Mouse (Mus musculus): ENCODE data around the gene Acy3. TPM values are rescaled to one million over a fixed set of nuclear protein-coding genes. Genes with fewer than 3 reads are reported as not detected.

Acy3 gene
- polyA plus RNA-seq, 1 experiment from 2014 or later, result 1.8 TPM

DNA sequence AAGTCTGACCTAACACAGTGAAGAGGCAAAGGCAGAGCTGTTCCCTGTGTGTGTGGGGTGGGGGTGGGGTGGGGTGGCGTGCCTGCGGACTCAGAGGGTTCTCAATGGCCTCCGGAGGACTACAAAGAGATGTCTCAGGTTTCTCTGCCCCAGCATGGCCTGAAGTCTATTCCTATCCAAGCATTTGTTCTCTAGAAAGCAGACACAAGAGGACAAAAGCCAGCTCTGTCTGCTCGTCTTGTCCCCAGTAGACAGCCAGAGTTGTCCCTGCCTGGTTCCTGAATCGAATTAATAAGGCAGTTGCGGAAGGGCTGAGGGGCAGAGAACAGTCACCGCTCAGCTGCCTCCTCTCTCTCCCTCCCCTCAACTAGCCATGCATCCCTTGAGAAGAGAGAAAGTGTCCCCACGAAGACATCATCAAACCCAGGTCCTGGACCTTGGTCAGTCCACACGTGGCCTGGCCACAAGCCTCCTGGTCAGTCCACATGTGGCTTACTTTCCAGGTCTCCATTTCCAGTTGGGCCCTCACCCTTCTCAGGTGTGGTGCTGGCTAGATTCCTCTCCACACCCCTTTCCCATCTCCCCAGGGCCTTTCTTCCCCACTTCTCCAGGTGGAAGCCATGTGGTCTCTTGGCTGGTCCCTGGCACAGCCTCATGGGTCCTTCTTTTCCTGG is 2.7 kb upstream of the Acy3 start:
- Histone ChIP-seq H3K9me3 (peaks cover 5% of the 10 kb centered on the region), H3K27ac (peak overlapping the region; percentile 75), H3K36me3 (replicated peaks) (no peaks in the 10 kb centered on the region), H3K4me3 (no peak overlapping the region), H3K27me3 (ENCODE audit: poor library complexity, severe bottlenecking) (no peaks in the 10 kb centered on the region), H3K4me1 (peaks cover 54% of the 10 kb centered on the region)
- 33% methylated on average over 9 of the region's 9 CpGs for WGBS
- DNase-seq (ENCODE audit: extremely low spot score, low spot score), result no peak

- Histone ChIP-seq H3K4me1 (peaks cover 45% of the 10 kb centered on the region), H3K9me3 (peaks cover 8% of the 10 kb centered on the region), H3K27me3 (ENCODE audit: poor library complexity, severe bottlenecking) (no peaks in the 10 kb centered on the region), H3K36me3 (replicated peaks) (no peaks in the 10 kb centered on the region), H3K27ac (peak overlapping the region; percentile 75), H3K4me3 (no peak overlapping the region)
- 30% methylated on average over 8 of the region's 8 CpGs for WGBS
- DNase-seq (ENCODE audit: extremely low spot score, low spot score), result peak; percentile 30
These were observed 1.1 kb upstream of the Acy3 start for GRCm38 (mm10) chr19:3985261-3985681.

- no peak for DNase-seq (ENCODE audit: extremely low spot score, low spot score)
- H3K27me3 ChIP-seq (ENCODE audit: poor library complexity, severe bottlenecking), result no peaks in the 10 kb centered on the region
- no peak overlapping the region for H3K27ac ChIP-seq
- no peak overlapping the region for H3K4me3 ChIP-seq
- H3K4me1 ChIP-seq, result peaks cover 43% of the 10 kb centered on the region
- 89% methylated on average over 14 of the region's 14 CpGs for WGBS
- H3K9me3 ChIP-seq, result peaks cover 8% of the 10 kb centered on the region
- H3K36me3 ChIP-seq (replicated peaks), result no peaks in the 10 kb centered on the region
These were observed 1.7 kb downstream of the Acy3 start for GRCm38 (mm10) chr19:3988066-3988465.

DNA sequence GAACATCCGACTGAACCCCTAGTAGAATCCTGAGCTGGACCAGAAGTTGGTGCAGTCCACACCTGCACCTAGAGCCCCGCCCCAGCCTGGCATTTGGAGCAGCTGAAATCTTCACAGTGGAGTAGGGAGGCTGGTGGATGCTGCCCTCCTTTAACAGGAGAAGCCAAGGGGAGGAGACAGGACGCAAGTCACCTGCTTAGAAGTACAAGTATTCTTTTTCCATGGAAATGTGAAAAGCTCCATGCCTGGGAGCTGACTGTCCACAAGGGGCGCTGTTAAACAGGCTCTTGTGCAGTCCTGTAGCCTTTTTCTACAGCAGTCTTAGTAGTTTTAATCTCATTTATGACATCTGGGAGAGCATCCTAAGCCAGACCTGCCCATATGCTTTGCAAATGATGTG is 2.4 kb downstream of the Acy3 start:
- no peak overlapping the region for H3K27ac ChIP-seq
- H3K36me3 ChIP-seq (replicated peaks), result no peaks in the 10 kb centered on the region
- H3K4me1 ChIP-seq, result peaks cover 36% of the 10 kb centered on the region
- no peak for DNase-seq (ENCODE audit: extremely low spot score, low spot score)
- 91% methylated on average over 4 of the region's 4 CpGs for WGBS
- no peak overlapping the region for H3K4me3 ChIP-seq
- H3K9me3 ChIP-seq, result peaks cover 8% of the 10 kb centered on the region
- H3K27me3 ChIP-seq (ENCODE audit: poor library complexity, severe bottlenecking), result no peaks in the 10 kb centered on the region

DNA sequence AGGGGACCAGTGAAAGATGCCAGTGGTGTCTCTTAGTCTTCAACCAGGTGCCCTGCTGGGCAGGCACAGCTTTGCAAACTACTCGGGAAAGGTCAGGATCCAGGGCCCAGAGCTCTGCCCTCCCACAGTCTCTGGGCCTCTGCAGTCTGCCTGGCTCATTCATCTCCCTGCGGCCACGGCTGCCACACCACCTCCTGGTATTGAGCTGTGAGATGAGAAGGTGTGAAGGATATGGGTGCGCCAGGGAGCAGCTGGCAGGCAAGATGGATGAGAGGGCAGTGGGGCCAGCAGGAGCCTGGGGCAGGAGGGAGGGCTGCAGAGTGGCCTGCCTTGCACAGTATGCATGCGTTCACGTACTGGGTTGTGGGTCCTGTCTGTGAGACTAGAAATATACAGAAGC is 4.4 kb downstream of the Acy3 start:
- DNase-seq (ENCODE audit: extremely low spot score, low spot score), result no peak
- Histone ChIP-seq H3K4me1 (peaks cover 15% of the 10 kb centered on the region), H3K9me3 (peaks cover 8% of the 10 kb centered on the region), H3K27me3 (ENCODE audit: poor library complexity, severe bottlenecking) (no peaks in the 10 kb centered on the region), H3K4me3 (no peak overlapping the region), H3K36me3 (replicated peaks) (no peaks in the 10 kb centered on the region), H3K27ac (0 out of 2 replicates have a peak overlapping the region, but pooled peaks have one; percentile 9)
- WGBS, result 76% methylated on average over 6 of the region's 6 CpGs

GRCm38 (mm10) chr19:3991562-3991961 is 5.2 kb downstream of the Acy3 start:
- no peak for DNase-seq (ENCODE audit: extremely low spot score, low spot score)
- no peak overlapping the region for H3K27ac ChIP-seq

GRCm38 (mm10) chr19:3991966-3992365 is 5.6 kb downstream of the Acy3 start:
- peaks cover 8% of the 10 kb centered on the region for H3K9me3 ChIP-seq
- no peak overlapping the region for H3K4me3 ChIP-seq
- peaks cover 4% of the 10 kb centered on the region; the same call in 1 of the 2 replicates for H3K4me1 ChIP-seq
- H3K27me3 ChIP-seq (ENCODE audit: poor library complexity, severe bottlenecking), result no peaks in the 10 kb centered on the region
- no peak for DNase-seq (ENCODE audit: extremely low spot score, low spot score)
- WGBS, result 89% methylated on average over 3 of the region's 3 CpGs
- no peak overlapping the region for H3K27ac ChIP-seq
- no peaks in the 10 kb centered on the region for H3K36me3 ChIP-seq (replicated peaks)

More at GRCm38 (mm10) chr19:3991562-3991961, 5.2 kb downstream of the Acy3 start:
- H3K27me3 ChIP-seq (ENCODE audit: poor library complexity, severe bottlenecking), result no peaks in the 10 kb centered on the region
- H3K9me3 ChIP-seq, result peaks cover 8% of the 10 kb centered on the region
- peaks cover 8% of the 10 kb centered on the region for H3K4me1 ChIP-seq
- no peak overlapping the region for H3K4me3 ChIP-seq
- 91% methylated on average over 3 of the region's 3 CpGs for WGBS
- H3K36me3 ChIP-seq (replicated peaks), result no peaks in the 10 kb centered on the region

DNA sequence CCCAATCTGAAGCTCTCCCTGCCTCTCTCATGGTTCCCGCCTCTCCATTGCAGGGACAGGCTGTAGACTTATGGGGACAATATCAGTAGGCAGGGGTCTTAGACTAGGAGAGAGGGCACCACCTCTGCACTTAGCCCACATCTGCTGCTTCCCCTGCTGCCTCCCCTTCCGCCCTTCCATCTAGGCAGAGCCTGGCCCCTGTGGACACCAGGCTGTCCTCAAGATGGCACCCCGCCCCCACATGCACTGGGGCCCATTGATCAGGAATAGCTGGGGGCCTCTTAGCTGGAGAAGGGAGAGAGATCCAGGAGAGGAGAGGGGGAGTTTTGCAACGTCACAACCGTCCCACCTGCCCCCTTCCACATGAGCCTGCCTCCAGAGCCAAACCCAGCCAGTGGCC is 6.0 kb downstream of the Acy3 start, which contains the start of gene Tbx10:
Gene Tbx10, plus strand, starts transcription at position 337 of the 400 bp plus-strand sequence.
- Histone ChIP-seq H3K9me3 (peaks cover 8% of the 10 kb centered on the region), H3K27me3 (ENCODE audit: poor library complexity, severe bottlenecking) (no peaks in the 10 kb centered on the region), H3K4me3 (no peak within 1 kb of the TSS), H3K4me1 (0 out of 2 replicates have a peak, but pooled peaks cover 4% of the 10 kb centered on the region), H3K27ac (no peak within 1 kb of the TSS), H3K36me3 (replicated peaks) (no peaks in the 10 kb centered on the region)
- no peak for DNase-seq (ENCODE audit: extremely low spot score, low spot score)
- WGBS, result 68% methylated on average over 5 of the region's 5 CpGs

GRCm38 (mm10) chr19:3994932-3995331 is 8.6 kb downstream of the Acy3 start:
- Histone ChIP-seq H3K4me3 (no peak overlapping the region), H3K4me1 (peaks cover 17% of the 10 kb centered on the region), H3K36me3 (replicated peaks) (no peaks in the 10 kb centered on the region), H3K27me3 (ENCODE audit: poor library complexity, severe bottlenecking) (0 out of 2 replicates have a peak, but pooled peaks cover 3% of the 10 kb centered on the region), H3K27ac (no peak overlapping the region), H3K9me3 (no peaks in the 10 kb centered on the region)
- 73% methylated on average over 6 of the region's 6 CpGs for WGBS
- DNase-seq (ENCODE audit: extremely low spot score, low spot score), result no peak

GRCm38 (mm10) chr19:3995505-3995904 is 9.1 kb downstream of the Acy3 start:
- no peak for DNase-seq (ENCODE audit: extremely low spot score, low spot score)
- Histone ChIP-seq H3K27me3 (ENCODE audit: poor library complexity, severe bottlenecking) (0 out of 2 replicates have a peak, but pooled peaks cover 3% of the 10 kb centered on the region), H3K27ac (no peak overlapping the region), H3K4me1 (peaks cover 19% of the 10 kb centered on the region), H3K4me3 (no peak overlapping the region), H3K9me3 (no peaks in the 10 kb centered on the region), H3K36me3 (replicated peaks) (no peaks in the 10 kb centered on the region)
- WGBS, result 94% methylated on average over 3 of the region's 3 CpGs

- WGBS, result 77% methylated on average over 7 of the region's 7 CpGs
These were observed 9.7 kb downstream of the Acy3 start for GRCm38 (mm10) chr19:3996106-3996505.

GRCm38 (mm10) chr19:3996747-3997146 is 10.4 kb downstream of the Acy3 start:
- H3K27ac ChIP-seq, result no peak overlapping the region
- H3K9me3 ChIP-seq, result no peaks in the 10 kb centered on the region
- DNase-seq (ENCODE audit: extremely low spot score, low spot score), result no peak
- peaks cover 31% of the 10 kb centered on the region for H3K4me1 ChIP-seq
- H3K36me3 ChIP-seq (replicated peaks), result no peaks in the 10 kb centered on the region
- 87% methylated on average over 8 of the region's 8 CpGs for WGBS
- 0 out of 2 replicates have a peak, but pooled peaks cover 3% of the 10 kb centered on the region for H3K27me3 ChIP-seq (ENCODE audit: poor library complexity, severe bottlenecking)
- no peak overlapping the region for H3K4me3 ChIP-seq

More at GRCm38 (mm10) chr19:3996106-3996505, 9.7 kb downstream of the Acy3 start:
- no peak overlapping the region for H3K4me3 ChIP-seq
- H3K27me3 ChIP-seq (ENCODE audit: poor library complexity, severe bottlenecking), result 0 out of 2 replicates have a peak, but pooled peaks cover 3% of the 10 kb centered on the region
- DNase-seq (ENCODE audit: extremely low spot score, low spot score), result no peak
- no peaks in the 10 kb centered on the region for H3K9me3 ChIP-seq
- no peaks in the 10 kb centered on the region for H3K36me3 ChIP-seq (replicated peaks)
- no peak overlapping the region for H3K27ac ChIP-seq
- peaks cover 25% of the 10 kb centered on the region for H3K4me1 ChIP-seq

DNA sequence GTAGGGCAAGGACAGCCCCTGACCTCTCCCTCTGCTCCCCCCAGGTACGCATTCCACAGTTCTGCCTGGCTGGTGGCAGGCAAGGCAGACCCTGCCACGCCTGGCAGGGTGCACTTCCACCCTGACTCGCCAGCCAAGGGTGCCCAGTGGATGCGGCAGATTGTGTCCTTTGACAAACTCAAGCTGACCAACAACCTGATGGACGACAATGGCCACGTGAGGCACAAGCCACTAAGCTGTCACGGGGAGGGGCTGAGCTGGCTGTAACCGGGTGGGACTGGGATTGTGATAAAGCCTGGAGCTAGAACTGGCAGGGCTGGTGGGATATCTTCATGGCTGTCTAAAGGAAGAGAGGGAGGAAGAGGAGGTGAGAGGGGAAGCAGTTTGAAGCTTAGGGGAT is 10.9 kb downstream of the Acy3 start:
- no peak for DNase-seq (ENCODE audit: extremely low spot score, low spot score)
- Histone ChIP-seq H3K36me3 (replicated peaks) (no peaks in the 10 kb centered on the region), H3K9me3 (no peaks in the 10 kb centered on the region), H3K4me3 (no peak overlapping the region), H3K27ac (no peak overlapping the region), H3K27me3 (ENCODE audit: poor library complexity, severe bottlenecking) (0 out of 2 replicates have a peak, but pooled peaks cover 3% of the 10 kb centered on the region), H3K4me1 (peaks cover 33% of the 10 kb centered on the region)
- WGBS, result 71% methylated on average over 8 of the region's 8 CpGs

Data from forebrain, embryonic 10.5 days (tissue).